Mouse (Mus musculus) midbrain, embryonic 13.5 days (tissue): ENCODE data around the gene Slc22a29. TPM values are rescaled to one million over a fixed set of nuclear protein-coding genes. Genes with fewer than 3 reads are reported as not detected.
A peak's percentile ranks its signal among the peaks of the same experiment; 100 is the strongest.
"Not testable (repeated sequence)": the region's sequence is repeated elsewhere in the genome, so short reads cannot be mapped to it uniquely, and the experiment has no call there.

Source experiments
- ATAC-seq: fragments of 200-750 bp; cut with Nextera tagmentation; 2 replicates; pipeline ENCODE4 v1.8.0; 2017; ENCODE audit warnings: mild to moderate bottlenecking, moderate TSS enrichment, moderate library complexity
- H3K27ac ChIP-seq: fragments of 300-500 bp; sonication (generic); 2 replicates; pipeline ENCODE4 v1.5.1; 2015; ENCODE audit warnings: inconsistent platforms, mild to moderate bottlenecking, moderate library complexity
- H3K27me3 ChIP-seq: fragments of 300-500 bp; sonication (generic); 2 replicates; pipeline ENCODE4 v1.6.1; 2015; ENCODE audit warnings: mild to moderate bottlenecking, inconsistent platforms
- H3K36me3 ChIP-seq: fragments of 300-500 bp; sonication (generic); 2 replicates; pipeline ENCODE4 v1.6.1; 2015; ENCODE audit warnings: mild to moderate bottlenecking, inconsistent platforms
- H3K4me1 ChIP-seq: fragments of 300-500 bp; sonication (generic); replicated peaks from 2 replicates; pipeline ENCODE4 v1.6.1; 2015; ENCODE audit warnings: inconsistent platforms
- H3K4me2 ChIP-seq: fragments of 300-500 bp; sonication (generic); replicated peaks from 2 replicates; pipeline ENCODE4 v1.6.1; 2015; ENCODE audit warnings: moderate library complexity, mild to moderate bottlenecking, inconsistent platforms
- H3K4me3 ChIP-seq: fragments of 300-500 bp; sonication (generic); replicated peaks from 2 replicates; pipeline ENCODE4 v1.5.1; 2015; ENCODE audit warnings: mild to moderate bottlenecking, inconsistent platforms
- H3K9ac ChIP-seq: fragments of 300-500 bp; sonication (generic); replicated peaks from 2 replicates; pipeline ENCODE4 v1.6.1; 2015; ENCODE audit warnings: mild to moderate bottlenecking, inconsistent platforms
- H3K9me3 ChIP-seq: fragments of 300-500 bp; sonication (generic); 2 replicates; pipeline ENCODE4 v1.6.1; 2016; ENCODE audit warnings: mild to moderate bottlenecking, inconsistent platforms
- WGBS: fragments of 180-500 bp; shearing (Covaris S2); methylation state at CpG from one replicate; pipeline ENCODE4 v1.1.7; 2015; 5-methylcytosine and 5-hydroxymethylcytosine counted together
- polyA plus RNA-seq: library from polyadenylated mRNA; unstranded; fragments of >200 nt; fragmentation: Nextera tagmentation; extraction: Ambion mirVana; gene quantifications from 2 replicates; pipeline ENCODE4 v1.2.1, GENCODE M21; 2015

Slc22a29 gene
- polyA plus RNA-seq: not detected in 2 replicates

DNA sequence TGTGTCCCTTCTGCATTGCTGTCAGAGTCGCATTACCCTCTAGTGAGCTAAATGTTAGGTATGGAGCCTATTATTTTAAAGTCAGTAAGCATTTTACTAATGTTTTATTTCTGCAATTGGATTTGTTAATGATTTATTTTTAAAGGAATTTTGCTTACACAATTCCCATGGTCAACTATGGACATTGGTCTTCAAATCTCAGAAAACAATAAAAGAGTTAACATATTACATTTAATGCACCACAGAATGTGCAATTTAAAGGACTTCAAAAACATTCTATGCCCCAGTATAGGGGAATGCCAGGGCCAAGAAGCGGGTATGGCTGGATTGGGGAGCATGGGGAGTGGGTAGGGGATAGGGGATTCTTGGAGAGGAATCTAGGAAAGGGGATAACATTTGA, at the start of gene Slc22a29:
Slc22a29 (minus strand) TSS at position 101 of the 400 bp plus-strand sequence.
- H3K9ac ChIP-seq: no peak within 1 kb of the TSS
- no peak within 1 kb of the TSS for H3K4me3 ChIP-seq
- H3K27ac ChIP-seq: no peak within 1 kb of the TSS
- 78% methylated on average over 2 of the region's 2 CpGs for WGBS
- no peaks in the 10 kb centered on the region for H3K4me1 ChIP-seq
- H3K27me3 ChIP-seq: no peaks in the 10 kb centered on the region
- no peak for ATAC-seq
- peaks cover 10% of the 10 kb centered on the region; the same call in 1 of the 2 replicates for H3K9me3 ChIP-seq
- H3K4me2 ChIP-seq: no peak within 1 kb of the TSS
- no peaks in the 10 kb centered on the region for H3K36me3 ChIP-seq

DNA sequence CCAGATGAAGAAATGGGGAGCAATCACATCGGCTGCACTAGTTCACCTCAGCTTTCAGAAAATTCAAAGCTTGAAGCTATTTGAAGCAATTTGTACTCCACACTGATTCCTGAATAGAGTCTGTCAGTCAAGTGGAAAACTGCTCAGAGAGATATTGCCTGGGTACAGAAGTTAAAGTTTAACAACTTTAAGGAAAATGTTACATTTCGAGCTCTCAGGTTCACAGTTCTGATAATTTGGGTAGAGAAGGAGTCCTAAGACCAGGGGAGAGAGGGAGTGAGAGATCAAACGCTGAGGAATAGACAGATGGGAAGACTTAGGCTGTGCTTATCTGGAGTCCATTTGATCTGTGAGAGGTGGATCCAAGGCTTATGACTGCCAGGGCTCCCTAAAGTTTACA, 46.6 kb upstream of the Slc22a29 start:
- peaks cover 7% of the 10 kb centered on the region; the same call in 1 of the 2 replicates for H3K9me3 ChIP-seq
- no peaks in the 10 kb centered on the region for H3K36me3 ChIP-seq
- ATAC-seq: no peak
- no peak overlapping the region for H3K4me3 ChIP-seq
- no peak overlapping the region for H3K4me2 ChIP-seq
- H3K27me3 ChIP-seq: no peaks in the 10 kb centered on the region
- no peak overlapping the region for H3K27ac ChIP-seq
- H3K4me1 ChIP-seq: no peaks in the 10 kb centered on the region
- no peak overlapping the region for H3K9ac ChIP-seq
- WGBS: 79% methylated on average over 3 of the region's 3 CpGs

- Histone ChIP-seq H3K4me3 (peak overlapping the region; percentile 57), H3K27me3 (no peaks in the 10 kb centered on the region), H3K4me2 (peak overlapping the region; percentile 61), H3K9me3 (peaks cover 17% of the 10 kb centered on the region), H3K9ac (peak overlapping the region; percentile 64), H3K4me1 (no peaks in the 10 kb centered on the region), H3K27ac (no peak overlapping the region), H3K36me3 (no peaks in the 10 kb centered on the region)
- 35% methylated on average over 3 of the region's 3 CpGs for WGBS
- no peak for ATAC-seq
Observed at GRCm38 (mm10) chr19:8252705-8253037, 34.0 kb upstream of the Slc22a29 start.

DNA sequence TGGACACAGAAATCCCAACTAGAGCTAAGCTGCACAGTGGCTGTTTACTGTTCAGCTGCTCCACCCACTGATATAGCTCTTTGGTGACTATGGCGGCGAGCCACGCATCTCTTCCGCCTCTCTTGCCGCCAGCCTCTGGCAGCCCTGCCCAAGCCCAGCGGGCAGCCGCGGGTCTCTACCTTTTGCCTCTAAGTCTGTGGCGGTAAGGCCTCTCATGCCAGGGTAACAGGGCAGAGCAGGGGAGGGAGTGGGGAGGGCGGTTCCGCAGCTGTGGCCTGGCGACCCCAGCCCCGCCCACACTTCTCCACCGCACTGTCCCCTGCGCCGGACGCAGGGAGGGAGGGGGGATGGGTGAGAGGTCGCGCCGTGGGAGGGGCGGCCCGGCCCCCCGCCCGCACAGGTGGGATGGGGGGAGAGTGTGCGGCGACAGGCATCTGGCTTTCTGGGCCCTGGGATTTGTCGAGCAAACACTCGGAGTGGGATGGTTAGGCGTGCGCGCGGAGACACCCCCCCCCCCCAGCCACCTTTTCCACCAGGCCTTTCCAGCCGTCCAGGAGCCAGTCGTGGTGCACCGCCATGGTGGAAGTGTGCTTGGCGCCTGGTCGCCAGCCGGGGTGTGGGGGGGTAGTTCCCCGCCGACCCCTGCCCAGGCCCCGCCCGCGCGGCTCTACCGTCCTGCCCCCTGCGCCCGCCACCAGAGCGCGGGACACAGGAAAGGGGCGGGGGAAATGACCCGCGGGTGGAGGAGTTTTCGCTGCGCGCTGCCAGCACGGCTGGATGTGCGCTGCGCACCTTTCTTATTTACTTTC, 33.4 kb upstream of the Slc22a29 start:
- Histone ChIP-seq H3K4me3 (peak overlapping the region; percentile 57), H3K4me2 (peak overlapping the region; percentile 61), H3K27me3 (no peaks in the 10 kb centered on the region), H3K9ac (peak overlapping the region; percentile 64), H3K36me3 (no peaks in the 10 kb centered on the region), H3K9me3 (peaks cover 13% of the 10 kb centered on the region), H3K4me1 (no peaks in the 10 kb centered on the region), H3K27ac (peak overlapping the region; percentile 69)
- WGBS: 11% methylated on average over 50 of the region's 58 CpGs
- peak; percentile 95 for ATAC-seq

GRCm38 (mm10) chr19:8228916-8229315, 10.2 kb upstream of the Slc22a29 start:
- Histone ChIP-seq H3K4me2 (no peak overlapping the region), H3K27me3 (no peaks in the 10 kb centered on the region), H3K4me1 (no peaks in the 10 kb centered on the region), H3K27ac (no peak overlapping the region), H3K9ac (no peak overlapping the region), H3K4me3 (no peak overlapping the region), H3K36me3 (no peaks in the 10 kb centered on the region), H3K9me3 (peaks cover 10% of the 10 kb centered on the region; the same call in 1 of the 2 replicates)
- no peak for ATAC-seq

DNA sequence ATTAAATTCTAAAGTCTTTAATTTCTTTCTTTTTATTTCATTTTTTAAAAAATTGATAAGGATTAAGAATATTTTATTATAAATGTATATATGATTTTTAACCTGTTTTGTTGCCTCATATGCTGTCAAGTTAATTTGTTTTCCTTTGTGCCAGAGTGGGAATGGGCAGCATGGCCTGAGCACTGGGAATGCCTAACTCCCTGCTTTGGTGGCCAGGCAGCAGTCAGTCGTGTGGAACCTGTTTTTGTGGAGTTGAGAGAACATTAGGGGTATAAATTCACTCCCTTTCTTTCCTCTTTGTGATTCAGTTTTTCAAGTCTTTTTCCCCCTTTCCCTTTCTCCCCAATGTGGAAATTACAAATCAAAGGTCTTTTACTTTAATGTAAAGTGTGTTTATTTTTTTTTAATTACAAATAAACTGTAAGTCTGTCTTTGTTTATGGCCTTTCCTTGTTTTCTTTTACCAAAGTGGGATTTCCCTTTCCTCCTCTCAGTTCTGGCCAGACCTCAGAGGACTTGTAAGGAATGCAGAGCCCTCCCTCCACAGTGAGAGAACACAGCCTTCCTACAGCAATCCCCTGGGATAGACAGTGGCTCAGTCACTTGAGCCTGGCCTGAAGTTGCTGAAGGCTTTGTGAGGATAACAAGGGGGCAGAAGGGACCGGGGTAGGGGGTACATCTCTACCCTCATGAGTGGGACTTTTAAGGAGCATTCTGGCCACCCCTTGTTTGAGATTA, 69.7 kb downstream of the Slc22a29 start:
- peaks cover 22% of the 10 kb centered on the region for H3K9me3 ChIP-seq
- WGBS: 52% methylated on average over 2 of the region's 2 CpGs
- no peak overlapping the region for H3K4me2 ChIP-seq
- no peak overlapping the region for H3K9ac ChIP-seq
- H3K4me3 ChIP-seq: no peak overlapping the region
- no peaks in the 10 kb centered on the region for H3K27me3 ChIP-seq
- no peaks in the 10 kb centered on the region for H3K4me1 ChIP-seq
- H3K27ac ChIP-seq: no peak overlapping the region
- ATAC-seq: no peak
- no peaks in the 10 kb centered on the region for H3K36me3 ChIP-seq

GRCm38 (mm10) chr19:8142716-8143115, 76.0 kb downstream of the Slc22a29 start:
- not testable (repeated sequence) for H3K4me1 ChIP-seq, ATAC-seq, H3K4me2 ChIP-seq, H3K9ac ChIP-seq, H3K4me3 ChIP-seq, H3K27me3 ChIP-seq, H3K27ac ChIP-seq, H3K36me3 ChIP-seq
- peaks cover 21% of the 10 kb centered on the region for H3K9me3 ChIP-seq
- WGBS: 73% methylated on average over 2 of the region's 2 CpGs

- not testable (repeated sequence) for H3K9ac ChIP-seq, H3K4me3 ChIP-seq, H3K27ac ChIP-seq, H3K4me2 ChIP-seq, H3K4me1 ChIP-seq, ATAC-seq, H3K36me3 ChIP-seq, H3K27me3 ChIP-seq
- WGBS: 79% methylated on average over 14 of the region's 14 CpGs
- peaks cover 11% of the 10 kb centered on the region for H3K9me3 ChIP-seq
Observed at GRCm38 (mm10) chr19:8134127-8134841, 84.4 kb downstream of the Slc22a29 start.

- not testable (repeated sequence) for H3K9me3 ChIP-seq, H3K27ac ChIP-seq, H3K4me3 ChIP-seq, H3K36me3 ChIP-seq, H3K4me1 ChIP-seq, ATAC-seq, H3K27me3 ChIP-seq, H3K9ac ChIP-seq, H3K4me2 ChIP-seq
- 91% methylated on average over 2 of the region's 3 CpGs for WGBS
Observed at GRCm38 (mm10) chr19:8131881-8132280, 86.8 kb downstream of the Slc22a29 start, which contains the start of gene Slc22a28. Slc22a28 (minus strand) TSS chr19:8131982.

Other genes with a start within 250 kb of the Slc22a29 start
- not detected in 2 replicates for gene Slc22a28, start 86.9 kb downstream of the Slc22a29 start, polyA plus RNA-seq
- gene Slc22a30, start 186.2 kb upstream of the Slc22a29 start, polyA plus RNA-seq: not detected in 2 replicates